Mouse (Mus musculus) bone marrow, adult 2 months (tissue): Measurements from ENCODE around the gene Crygs.

Experiments
- CTCF ChIP-seq: fragments of 200-500 bp; IDR thresholded peaks from 2 replicates; pipeline ENCODE4 v1.5.1; 2011; ENCODE audit warnings: low read length, control low read depth; ENCODE audit not compliant: control insufficient read depth, insufficient read depth
- POLR2A ChIP-seq: fragments of 200-500 bp; IDR thresholded peaks from 2 replicates; pipeline ENCODE4 v1.6.1; 2011; ENCODE audit warnings: low read depth, mild to moderate bottlenecking, control low read depth, low read length, borderline replicate concordance; ENCODE audit not compliant: control insufficient read depth

GRCm38 (mm10) chr16:22848331-22848730 is 37.0 kb upstream of the Crygs start:
- TF ChIP-seq POLR2A (no peak), CTCF (no peak)
